Mouse (Mus musculus) neural tube, embryonic 14.5 days (tissue): Measurements from ENCODE around the gene U90926. TPM values are rescaled to one million over a fixed set of nuclear protein-coding genes. Genes with fewer than 3 reads are reported as not detected.
A peak's percentile ranks its signal among the peaks of the same experiment; 100 is the strongest.

Experiments
- ATAC-seq: fragments of 200-750 bp; cut with Nextera tagmentation; 2 replicates; pipeline ENCODE4 v1.8.0; 2017; ENCODE audit warnings: low read depth, mild to moderate bottlenecking, moderate TSS enrichment, moderate library complexity
- H3K27ac ChIP-seq: fragments of 300-500 bp; sonication (generic); 2 replicates; pipeline ENCODE4 v1.5.1; 2014; ENCODE audit warnings: low read depth, mild to moderate bottlenecking, control low read depth, low read length, moderate library complexity, mixed read lengths
- H3K27me3 ChIP-seq: fragments of 300-500 bp; sonication (generic); 2 replicates; pipeline ENCODE4 v1.6.1; 2014; ENCODE audit warnings: low read length; ENCODE audit not compliant: control insufficient read depth, insufficient read depth
- H3K36me3 ChIP-seq: fragments of 300-500 bp; sonication (generic); 2 replicates; pipeline ENCODE4 v1.6.1; 2014; ENCODE audit warnings: low read length, mixed read lengths; ENCODE audit not compliant: control insufficient read depth, insufficient read depth
- H3K4me1 ChIP-seq: fragments of 300-500 bp; sonication (generic); 2 replicates; pipeline ENCODE4 v1.6.1; 2014; ENCODE audit warnings: low read length; ENCODE audit not compliant: control insufficient read depth, insufficient read depth
- H3K4me2 ChIP-seq: fragments of 300-500 bp; sonication (generic); 2 replicates; pipeline ENCODE4 v1.6.1; 2014; ENCODE audit warnings: mild to moderate bottlenecking, low read depth, low read length, control low read depth
- H3K4me3 ChIP-seq: fragments of 300-500 bp; sonication (generic); 2 replicates; pipeline ENCODE4 v1.5.1; 2014; ENCODE audit warnings: low read depth, low read length, control low read depth, mixed read lengths
- H3K9ac ChIP-seq: fragments of 300-500 bp; sonication (generic); replicated peaks from 2 replicates; pipeline ENCODE4 v1.6.1; 2014; ENCODE audit warnings: low read depth, mild to moderate bottlenecking, control low read depth, low read length, mixed read lengths
- H3K9me3 ChIP-seq: fragments of 300-500 bp; sonication (generic); 2 replicates; pipeline ENCODE4 v1.6.1; 2016; ENCODE audit warnings: low read length; ENCODE audit not compliant: control insufficient read depth
- WGBS: fragments of 180-500 bp; shearing (Covaris S2); extraction: QIAGEN DNeasy Blood & Tissue Kit; methylation state at CpG from one replicate; pipeline ENCODE4 v1.1.7; 2014; 5-methylcytosine and 5-hydroxymethylcytosine counted together
- polyA plus RNA-seq: library from polyadenylated mRNA; unstranded; fragments of >200 nt; fragmentation: Nextera tagmentation; extraction: Ambion mirVana; gene quantifications from 2 replicates; pipeline ENCODE4 v1.2.1, GENCODE M21; 2014

The U90926 gene
- polyA plus RNA-seq, 1 experiment from 2014 or later: not detected

- H3K36me3 ChIP-seq: no peaks in the 10 kb centered on the region
- no peak overlapping the region for H3K9ac ChIP-seq
- H3K9me3 ChIP-seq: no peaks in the 10 kb centered on the region
- no peak overlapping the region for H3K4me2 ChIP-seq
- H3K4me1 ChIP-seq: no peaks in the 10 kb centered on the region
- WGBS: 89% methylated on average over 7 of the region's 7 CpGs
- no peak for ATAC-seq
- H3K4me3 ChIP-seq: no peak overlapping the region
- no peaks in the 10 kb centered on the region for H3K27me3 ChIP-seq
- no peak overlapping the region for H3K27ac ChIP-seq
Measured at GRCm38 (mm10) chr5:92227782-92228181, 12.6 kb upstream of the U90926 start.

DNA sequence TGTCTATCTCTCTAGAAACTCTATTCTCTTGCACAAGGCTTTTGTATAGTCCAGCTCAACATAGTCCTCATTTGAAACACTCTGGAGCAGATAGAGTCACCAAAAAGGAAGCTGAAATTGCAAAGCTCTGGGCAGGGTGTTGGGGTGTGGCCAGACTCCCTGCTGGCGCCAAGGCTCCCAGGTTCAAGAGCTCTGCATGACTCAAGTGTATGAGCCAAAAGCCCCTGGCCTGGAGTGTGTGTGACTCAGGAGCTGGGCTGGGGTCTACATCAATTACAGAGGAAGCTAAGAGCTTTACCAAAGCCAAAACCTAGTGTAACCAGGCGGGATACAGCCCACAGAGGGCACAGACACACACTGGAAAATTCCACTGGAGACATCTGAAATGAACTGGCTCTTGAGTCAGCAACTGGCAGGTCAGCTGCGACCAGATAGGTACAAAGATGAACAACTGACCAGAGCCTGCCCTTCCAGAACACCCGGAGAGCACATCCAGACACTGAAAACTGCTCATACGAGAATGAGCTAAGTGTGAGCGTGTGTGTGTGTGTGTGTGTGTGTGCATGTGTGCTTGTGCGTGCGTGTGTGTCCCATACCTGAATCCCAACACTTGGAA, 5.2 kb upstream of the U90926 start:
- H3K9ac ChIP-seq: no peak overlapping the region

GRCm38 (mm10) chr5:92219826-92220225, 4.6 kb upstream of the U90926 start:
- WGBS: 79% methylated on average over 6 of the region's 6 CpGs
- H3K9me3 ChIP-seq: no peaks in the 10 kb centered on the region
- H3K27ac ChIP-seq: no peak overlapping the region
- no peak overlapping the region for H3K4me3 ChIP-seq
- H3K9ac ChIP-seq: no peak overlapping the region
- H3K4me2 ChIP-seq: no peak overlapping the region
- no peak for ATAC-seq
- no peaks in the 10 kb centered on the region for H3K36me3 ChIP-seq
- H3K4me1 ChIP-seq: no peaks in the 10 kb centered on the region
- no peaks in the 10 kb centered on the region for H3K27me3 ChIP-seq

More for the DNA sequence above, 5.2 kb upstream of the U90926 start:
- no peaks in the 10 kb centered on the region for H3K4me1 ChIP-seq
- no peak for ATAC-seq
- H3K27ac ChIP-seq: no peak overlapping the region
- H3K27me3 ChIP-seq: no peaks in the 10 kb centered on the region
- WGBS: 92% methylated on average over 8 of the region's 8 CpGs
- H3K36me3 ChIP-seq: no peaks in the 10 kb centered on the region
- no peaks in the 10 kb centered on the region for H3K9me3 ChIP-seq
- H3K4me2 ChIP-seq: no peak overlapping the region
- H3K4me3 ChIP-seq: no peak overlapping the region

- 40% methylated on average over 17 of the region's 17 CpGs for WGBS
- Histone ChIP-seq H3K4me1 (no peaks in the 10 kb centered on the region), H3K9ac (no peak overlapping the region), H3K4me2 (no peak overlapping the region), H3K36me3 (no peaks in the 10 kb centered on the region), H3K27me3 (no peaks in the 10 kb centered on the region), H3K9me3 (no peaks in the 10 kb centered on the region), H3K4me3 (no peak overlapping the region), H3K27ac (no peak overlapping the region)
- peak; percentile 89; the same call in 1 of the 2 replicates for ATAC-seq
Measured at GRCm38 (mm10) chr5:92218915-92219793, 3.9 kb upstream of the U90926 start.

DNA sequence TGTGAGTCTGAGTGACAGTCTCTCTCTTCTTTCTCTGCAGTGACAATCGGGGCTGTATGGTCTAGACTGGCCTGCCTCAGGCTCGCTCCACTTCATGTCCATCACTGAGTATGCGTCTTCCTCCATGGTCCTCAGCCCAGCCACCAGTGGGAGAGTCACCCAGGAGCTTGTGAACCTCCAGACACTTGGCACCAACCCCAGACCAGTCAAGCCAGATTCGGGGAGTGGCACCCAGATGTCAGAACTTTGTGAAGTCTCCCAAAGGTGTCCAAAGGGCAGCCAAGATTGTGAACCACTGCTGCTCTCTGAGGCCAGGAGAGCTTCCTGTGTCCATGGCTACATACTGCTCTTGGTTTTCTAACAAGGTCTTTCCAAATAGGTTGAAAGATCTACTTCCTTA, 3.0 kb downstream of the U90926 start:
- Histone ChIP-seq H3K4me3 (no peak overlapping the region), H3K9ac (no peak overlapping the region), H3K27me3 (no peaks in the 10 kb centered on the region), H3K27ac (no peak overlapping the region), H3K9me3 (no peaks in the 10 kb centered on the region), H3K4me2 (no peak overlapping the region), H3K36me3 (no peaks in the 10 kb centered on the region), H3K4me1 (no peaks in the 10 kb centered on the region)
- 89% methylated on average over 4 of the region's 4 CpGs for WGBS
- no peak for ATAC-seq

- no peak overlapping the region for H3K9ac ChIP-seq
- H3K36me3 ChIP-seq: 0 out of 2 replicates have a peak, but pooled peaks cover 3% of the 10 kb centered on the region
- H3K4me3 ChIP-seq: no peak overlapping the region
- no peaks in the 10 kb centered on the region for H3K4me1 ChIP-seq
- no peak overlapping the region for H3K27ac ChIP-seq
- H3K4me2 ChIP-seq: no peak overlapping the region
- WGBS: 81% methylated on average over 8 of the region's 8 CpGs
- H3K27me3 ChIP-seq: no peaks in the 10 kb centered on the region
- ATAC-seq: no peak
- no peaks in the 10 kb centered on the region for H3K9me3 ChIP-seq
Measured at GRCm38 (mm10) chr5:92210205-92210604, 5.0 kb downstream of the U90926 start.

- Histone ChIP-seq H3K9ac (no peak overlapping the region), H3K27me3 (no peaks in the 10 kb centered on the region), H3K27ac (no peak overlapping the region), H3K4me2 (no peak overlapping the region), H3K9me3 (no peaks in the 10 kb centered on the region), H3K4me3 (no peak overlapping the region), H3K4me1 (no peaks in the 10 kb centered on the region), H3K36me3 (peaks cover 31% of the 10 kb centered on the region)
- 93% methylated on average over 6 of the region's 6 CpGs for WGBS
- ATAC-seq: no peak
Measured at GRCm38 (mm10) chr5:92206121-92206520, 9.1 kb downstream of the U90926 start.

GRCm38 (mm10) chr5:92205706-92206105, 9.5 kb downstream of the U90926 start:
- H3K9ac ChIP-seq: no peak overlapping the region
- H3K4me1 ChIP-seq: no peaks in the 10 kb centered on the region
- H3K4me2 ChIP-seq: no peak overlapping the region
- no peak for ATAC-seq
- no peaks in the 10 kb centered on the region for H3K9me3 ChIP-seq
- WGBS: 89% methylated on average over 5 of the region's 5 CpGs
- no peak overlapping the region for H3K27ac ChIP-seq
- H3K27me3 ChIP-seq: no peaks in the 10 kb centered on the region
- no peak overlapping the region for H3K4me3 ChIP-seq
- peaks cover 34% of the 10 kb centered on the region for H3K36me3 ChIP-seq

DNA sequence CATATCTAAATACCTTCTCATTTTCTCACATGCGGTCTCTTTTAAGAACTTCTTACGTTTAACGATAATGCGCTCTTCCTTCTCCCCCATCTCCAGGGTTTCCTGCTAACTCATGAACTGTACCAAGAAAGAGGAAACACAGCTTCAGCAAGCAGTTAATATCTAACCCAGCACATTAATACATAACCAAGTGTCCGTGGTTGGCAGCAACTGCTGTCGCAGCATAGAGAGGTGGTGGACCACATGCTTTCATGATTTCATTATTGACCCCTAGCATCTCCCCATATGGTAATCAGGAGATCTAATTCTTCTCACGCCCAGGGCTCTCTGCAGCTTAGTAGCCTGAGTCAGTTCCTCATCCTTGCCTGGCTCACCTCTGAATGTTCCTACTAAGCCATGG, 10.0 kb downstream of the U90926 start:
- Histone ChIP-seq H3K36me3 (peaks cover 37% of the 10 kb centered on the region), H3K4me3 (no peak overlapping the region), H3K4me2 (no peak overlapping the region), H3K4me1 (no peaks in the 10 kb centered on the region), H3K9me3 (no peaks in the 10 kb centered on the region), H3K27ac (no peak overlapping the region), H3K9ac (no peak overlapping the region), H3K27me3 (no peaks in the 10 kb centered on the region)
- 97% methylated on average over 7 of the region's 7 CpGs for WGBS
- no peak for ATAC-seq
